Mouse (Mus musculus): ENCODE measurements around the gene Krt7. TPM values are rescaled to one million over a fixed set of nuclear protein-coding genes. Genes with fewer than 3 reads are reported as not detected.

Krt7 gene
- polyA plus RNA-seq, 1 experiment from 2014 or later: 229 TPM

- H3K36me3 ChIP-seq (ENCODE audit: insufficient read depth, low read length): no peaks in the 10 kb centered on the region
Measured at GRCm38 (mm10) chr15:101459283-101459682, 48.4 kb downstream of the Krt7 start.

GRCm38 (mm10) chr15:101463651-101464050 is 52.8 kb downstream of the Krt7 start, which contains the start of gene Krt81:
Krt81 (minus strand) TSS chr15:101463751.
- 77% methylated on average over 13 of the region's 13 CpGs for WGBS

More at GRCm38 (mm10) chr15:101459283-101459682, 48.4 kb downstream of the Krt7 start:
- ATAC-seq (replicated peaks; ENCODE audit: low FRiP score, low read depth) (no peak), DNase-seq (ENCODE audit: low spot score) (no peak)
- Histone ChIP-seq H3K27me3 (ENCODE audit: insufficient read depth, low read length) (no peaks in the 10 kb centered on the region), H3K4me2 (ENCODE audit: low read length) (no peak overlapping the region), H3K9ac (ENCODE audit: low read depth, low read length) (no peak overlapping the region), H3K4me1 (replicated peaks; ENCODE audit: insufficient read depth, low read length) (no peaks in the 10 kb centered on the region), H3K9me3 (replicated peaks; ENCODE audit: low read length) (no peaks in the 10 kb centered on the region), H3K4me3 (replicated peaks; ENCODE audit: low read depth, low read length) (no peak overlapping the region), H3K27ac (no peak overlapping the region)
- WGBS: 70% methylated on average over 14 of the region's 14 CpGs
- 0 out of 2 replicates have a peak, but pooled peaks have one; percentile 28 for TF ChIP-seq CTCF (IDR thresholded peaks at IDR 0.05; ENCODE audit: low read depth)

DNA sequence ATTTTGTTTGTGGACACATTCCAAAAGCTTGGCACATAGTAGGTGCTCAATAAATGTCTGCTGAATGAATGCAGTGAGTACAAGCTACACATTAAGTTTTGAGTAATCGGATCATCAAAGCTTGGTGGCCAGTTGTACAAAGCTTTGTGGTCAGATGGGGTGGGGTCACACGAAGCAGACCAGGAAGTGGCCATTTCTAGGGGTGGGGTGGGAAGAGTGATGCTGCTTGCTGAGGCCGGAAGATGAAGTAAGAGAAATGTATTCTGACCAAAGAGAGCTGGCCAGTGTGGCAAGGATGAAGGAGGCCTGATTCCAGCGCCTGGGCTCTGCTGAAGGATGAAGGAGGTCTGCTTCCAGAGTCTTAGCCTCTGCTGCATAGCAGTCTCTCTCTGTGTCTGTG is 58.2 kb downstream of the Krt7 start:
- no peaks in the 10 kb centered on the region for H3K27me3 ChIP-seq (ENCODE audit: insufficient read depth, low read length)
- H3K9me3 ChIP-seq (replicated peaks; ENCODE audit: low read length): no peaks in the 10 kb centered on the region
- H3K9ac ChIP-seq (ENCODE audit: low read depth, low read length): no peak overlapping the region
- no peak overlapping the region for H3K4me2 ChIP-seq (ENCODE audit: low read length)
- H3K4me3 ChIP-seq (replicated peaks; ENCODE audit: low read depth, low read length): no peak overlapping the region
- H3K4me1 ChIP-seq (replicated peaks; ENCODE audit: insufficient read depth, low read length): no peaks in the 10 kb centered on the region
- ATAC-seq (replicated peaks; ENCODE audit: low FRiP score, low read depth) (no peak), DNase-seq (ENCODE audit: low spot score) (no peak)
- H3K27ac ChIP-seq: no peak overlapping the region
- H3K36me3 ChIP-seq (ENCODE audit: insufficient read depth, low read length): no peaks in the 10 kb centered on the region
- TF ChIP-seq CTCF (IDR thresholded peaks at IDR 0.05; ENCODE audit: low read depth): no peak
- 83% methylated on average over 4 of the region's 4 CpGs for WGBS

More at GRCm38 (mm10) chr15:101463651-101464050, 52.8 kb downstream of the Krt7 start, which contains the start of gene Krt81:
- Histone ChIP-seq H3K27ac (no peak within 1 kb of the TSS), H3K9ac (ENCODE audit: low read depth, low read length) (no peak within 1 kb of the TSS), H3K36me3 (ENCODE audit: insufficient read depth, low read length) (no peaks in the 10 kb centered on the region), H3K4me3 (replicated peaks; ENCODE audit: low read depth, low read length) (no peak within 1 kb of the TSS), H3K9me3 (replicated peaks; ENCODE audit: low read length) (no peaks in the 10 kb centered on the region), H3K4me1 (replicated peaks; ENCODE audit: insufficient read depth, low read length) (no peaks in the 10 kb centered on the region), H3K4me2 (ENCODE audit: low read length) (no peak within 1 kb of the TSS), H3K27me3 (ENCODE audit: insufficient read depth, low read length) (no peaks in the 10 kb centered on the region)
- no peak for ATAC-seq (replicated peaks; ENCODE audit: low FRiP score, low read depth)
- TF ChIP-seq CTCF (IDR thresholded peaks at IDR 0.05; ENCODE audit: low read depth): no peak
- no peak for DNase-seq (ENCODE audit: low spot score)

- Histone ChIP-seq H3K9me3 (replicated peaks; ENCODE audit: low read length) (no peaks in the 10 kb centered on the region), H3K4me1 (replicated peaks; ENCODE audit: insufficient read depth, low read length) (no peaks in the 10 kb centered on the region), H3K27ac (no peak within 1 kb of the TSS), H3K4me3 (replicated peaks; ENCODE audit: low read depth, low read length) (no peak within 1 kb of the TSS), H3K9ac (ENCODE audit: low read depth, low read length) (no peak within 1 kb of the TSS), H3K36me3 (ENCODE audit: insufficient read depth, low read length) (no peaks in the 10 kb centered on the region), H3K4me2 (ENCODE audit: low read length) (no peak within 1 kb of the TSS), H3K27me3 (ENCODE audit: insufficient read depth, low read length) (no peaks in the 10 kb centered on the region)
- peak; percentile 80 for DNase-seq (ENCODE audit: low spot score)
- 17% methylated on average over 10 of the region's 10 CpGs for whole genome bisulfite sequencing
- no peak for TF ChIP-seq CTCF (IDR thresholded peaks at IDR 0.05; ENCODE audit: low read depth)
- ATAC-seq (replicated peaks; ENCODE audit: low FRiP score, low read depth): no peak
Measured at GRCm38 (mm10) chr15:101472952-101473528, 62.2 kb downstream of the Krt7 start, which contains the start of gene Krt86. Krt86 (plus strand) TSS chr15:101473478.

- Histone ChIP-seq H3K9me3 (replicated peaks; ENCODE audit: low read length) (no peaks in the 10 kb centered on the region), H3K4me3 (replicated peaks; ENCODE audit: low read depth, low read length) (peak overlapping the region; percentile 17), H3K4me2 (ENCODE audit: low read length) (peak overlapping the region; percentile 56), H3K4me1 (replicated peaks; ENCODE audit: insufficient read depth, low read length) (peaks cover 6% of the 10 kb centered on the region; the same call in 1 of the 2 replicates), H3K27ac (no peak overlapping the region), H3K9ac (ENCODE audit: low read depth, low read length) (no peak overlapping the region), H3K36me3 (ENCODE audit: insufficient read depth, low read length) (no peaks in the 10 kb centered on the region), H3K27me3 (ENCODE audit: insufficient read depth, low read length) (no peaks in the 10 kb centered on the region)
- whole genome bisulfite sequencing: 4% methylated on average over 31 of the region's 31 CpGs
- DNase-seq (ENCODE audit: low spot score): peak; percentile 46
- ATAC-seq (replicated peaks; ENCODE audit: low FRiP score, low read depth): no peak
- TF ChIP-seq CTCF (IDR thresholded peaks at IDR 0.05; ENCODE audit: low read depth): peak; percentile 61
Measured at GRCm38 (mm10) chr15:101479007-101479665, 68.3 kb downstream of the Krt7 start.

DNA sequence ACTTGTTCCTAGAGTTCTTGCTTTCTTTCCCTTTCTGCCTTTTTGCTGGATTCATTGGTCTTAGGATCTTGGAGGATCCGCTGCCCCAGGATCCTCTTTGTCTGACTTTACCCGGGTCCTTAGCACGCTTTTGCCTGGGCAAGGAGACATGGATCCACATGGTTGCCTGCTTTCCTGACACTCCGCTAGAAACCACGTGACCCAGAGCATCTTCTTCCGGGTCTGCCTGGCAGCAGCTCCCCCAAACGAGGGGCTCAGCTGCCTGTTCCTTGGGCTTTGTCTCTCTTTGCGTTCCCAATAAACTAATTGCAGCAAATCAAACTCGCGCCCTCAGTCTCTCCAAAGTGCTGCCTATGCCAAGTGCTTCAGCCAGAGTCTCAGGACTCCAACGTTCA is 68.8 kb downstream of the Krt7 start:
- DNase-seq (ENCODE audit: low spot score) (no peak), ATAC-seq (replicated peaks; ENCODE audit: low FRiP score, low read depth) (no peak)
- H3K27ac ChIP-seq: no peak overlapping the region
- WGBS: 25% methylated on average over 11 of the region's 11 CpGs
- no peak for TF ChIP-seq CTCF (IDR thresholded peaks at IDR 0.05; ENCODE audit: low read depth)
- H3K4me2 ChIP-seq (ENCODE audit: low read length): peak overlapping the region; percentile 56
- no peaks in the 10 kb centered on the region for H3K9me3 ChIP-seq (replicated peaks; ENCODE audit: low read length)
- no peaks in the 10 kb centered on the region for H3K27me3 ChIP-seq (ENCODE audit: insufficient read depth, low read length)
- peaks cover 6% of the 10 kb centered on the region; the same call in 1 of the 2 replicates for H3K4me1 ChIP-seq (replicated peaks; ENCODE audit: insufficient read depth, low read length)
- peak overlapping the region; percentile 17; the same call in 1 of the 2 replicates for H3K4me3 ChIP-seq (replicated peaks; ENCODE audit: low read depth, low read length)
- no peaks in the 10 kb centered on the region for H3K36me3 ChIP-seq (ENCODE audit: insufficient read depth, low read length)
- H3K9ac ChIP-seq (ENCODE audit: low read depth, low read length): no peak overlapping the region

MicroRNA genes within 50 kb of the gene (microRNA counts, 519-probe panel; counts per million panel counts)
- microRNA mmu-miR-1941-3p: 330 counts per million, percentile 68 among the panel's probes with 10 or more counts
- microRNA mmu-miR-1941-5p: 330 counts per million, percentile 68 among the panel's probes with 10 or more counts

Small RNA genes within 50 kb of the gene (microRNA-seq; reads per million reads assigned to microRNA genes)
- not detected for gene Mir1941

Other genes starting within 250 kb of the Krt7 start
- gene Acvr1b, start 237.0 kb upstream of the Krt7 start, polyA plus RNA-seq (2015; fragmentation: Nextera tagmentation; extraction: Ambion mirVana): 5.8 and 6.4 TPM in 2 replicates
- 3.7 and 4.0 TPM in 2 replicates for gene Grasp, start 186.9 kb upstream of the Krt7 start, polyA plus RNA-seq (2015; fragmentation: Nextera tagmentation; extraction: Ambion mirVana)
- 8.6 and 9.5 TPM in 2 replicates for gene Nr4a1, start 156.8 kb upstream of the Krt7 start, polyA plus RNA-seq (2015; fragmentation: Nextera tagmentation; extraction: Ambion mirVana)
- 77.1 and 79.5 TPM in 2 replicates for gene Atg101, start 126.8 kb upstream of the Krt7 start, polyA plus RNA-seq (2015; fragmentation: Nextera tagmentation; extraction: Ambion mirVana)
- gene 6030408B16Rik, start 117.8 kb upstream of the Krt7 start, polyA plus RNA-seq (2015; fragmentation: Nextera tagmentation; extraction: Ambion mirVana): 23.3 and 24.5 TPM in 2 replicates
- gene Krt80, start 40.9 kb upstream of the Krt7 start, polyA plus RNA-seq (2015; fragmentation: Nextera tagmentation; extraction: Ambion mirVana): 1.9 and 2.2 TPM in 2 replicates
- gene Krt87, start 27.8 kb downstream of the Krt7 start, polyA plus RNA-seq (2015; fragmentation: Nextera tagmentation; extraction: Ambion mirVana): 0.05 TPM in 1 of 2 replicates, not detected in the other
- gene Krt88, start 36.7 kb downstream of the Krt7 start, polyA plus RNA-seq (2015; fragmentation: Nextera tagmentation; extraction: Ambion mirVana): 0.13 TPM in 1 of 2 replicates, not detected in the other
- not detected in 2 replicates for gene Krt81, start 52.7 kb downstream of the Krt7 start, polyA plus RNA-seq (2015; fragmentation: Nextera tagmentation; extraction: Ambion mirVana)
- not detected in 2 replicates for gene Krt86, start 62.4 kb downstream of the Krt7 start, polyA plus RNA-seq (2015; fragmentation: Nextera tagmentation; extraction: Ambion mirVana)
- not detected in 2 replicates for gene Krt83, start 80.5 kb downstream of the Krt7 start, polyA plus RNA-seq (2015; fragmentation: Nextera tagmentation; extraction: Ambion mirVana)
- not detected in 2 replicates for gene Gm49425, start 106.2 kb downstream of the Krt7 start, polyA plus RNA-seq (2015; fragmentation: Nextera tagmentation; extraction: Ambion mirVana)
- gene Krt84, start 121.8 kb downstream of the Krt7 start, polyA plus RNA-seq (2015; fragmentation: Nextera tagmentation; extraction: Ambion mirVana): not detected in 2 replicates
- not detected in 2 replicates for gene Krt82, start 139.6 kb downstream of the Krt7 start, polyA plus RNA-seq (2015; fragmentation: Nextera tagmentation; extraction: Ambion mirVana)
- gene Krt90, start 151.9 kb downstream of the Krt7 start, polyA plus RNA-seq (2015; fragmentation: Nextera tagmentation; extraction: Ambion mirVana): 0.09 TPM in 1 of 2 replicates, not detected in the other
- gene Krt75, start 162.9 kb downstream of the Krt7 start, polyA plus RNA-seq (2015; fragmentation: Nextera tagmentation; extraction: Ambion mirVana): 0.14 and 0.20 TPM in 2 replicates
- not detected in 2 replicates for gene Gm5414, start 217.1 kb downstream of the Krt7 start, polyA plus RNA-seq (2015; fragmentation: Nextera tagmentation; extraction: Ambion mirVana)
- not detected in 2 replicates for gene Gm5478, start 236.3 kb downstream of the Krt7 start, polyA plus RNA-seq (2015; fragmentation: Nextera tagmentation; extraction: Ambion mirVana)

All from kidney, postnatal 0 days (tissue).